Mouse (Mus musculus) stomach, embryonic 16.5 days (tissue): ENCODE results near the gene Cep85l. TPM values are rescaled to one million over a fixed set of nuclear protein-coding genes. Genes with fewer than 3 reads are reported as not detected.

Source experiments
- ATAC-seq: fragments of 200-750 bp; cut with Nextera tagmentation; 2 replicates; pipeline ENCODE4 v1.8.0; 2017; ENCODE audit warnings: moderate number of reproducible peaks, moderate TSS enrichment; ENCODE audit not compliant: insufficient read depth, low FRiP score
- H3K27ac ChIP-seq: fragments of 300-500 bp; sonication (generic); 2 replicates; pipeline ENCODE4 v1.5.1; 2014; ENCODE audit warnings: low read length
- H3K27me3 ChIP-seq: fragments of 300-500 bp; sonication (generic); 2 replicates; pipeline ENCODE4 v1.6.1; 2014; ENCODE audit warnings: low read length, control low read depth, mixed read lengths; ENCODE audit not compliant: control insufficient read depth, insufficient read depth
- H3K36me3 ChIP-seq: fragments of 300-500 bp; sonication (generic); 2 replicates; pipeline ENCODE4 v1.6.1; 2014; ENCODE audit warnings: low read length; ENCODE audit not compliant: control insufficient read depth, insufficient read depth
- H3K4me1 ChIP-seq: fragments of 300-500 bp; sonication (generic); 2 replicates; pipeline ENCODE4 v1.6.1; 2014; ENCODE audit warnings: low read length, control low read depth, mixed read lengths; ENCODE audit not compliant: control insufficient read depth, insufficient read depth
- H3K4me2 ChIP-seq: fragments of 300-500 bp; sonication (generic); 2 replicates; pipeline ENCODE4 v1.6.1; 2014; ENCODE audit warnings: low read depth, low read length, mixed read lengths
- H3K4me3 ChIP-seq: fragments of 300-500 bp; sonication (generic); replicated peaks from 2 replicates; pipeline ENCODE4 v1.5.1; 2014; ENCODE audit warnings: mild to moderate bottlenecking, low read length
- H3K9ac ChIP-seq: fragments of 300-500 bp; sonication (generic); 2 replicates; pipeline ENCODE4 v1.6.1; 2014; ENCODE audit warnings: low read length
- H3K9me3 ChIP-seq: fragments of 300-500 bp; sonication (generic); replicated peaks from 2 replicates; pipeline ENCODE4 v1.6.1; 2016; ENCODE audit warnings: low read length, control low read depth; ENCODE audit not compliant: control insufficient read depth
- WGBS: fragments of 180-500 bp; shearing (Covaris S2); extraction: QIAGEN DNeasy Blood & Tissue Kit; methylation state at CpG from one replicate; pipeline ENCODE4 v1.1.7; 2014; 5-methylcytosine and 5-hydroxymethylcytosine counted together
- polyA plus RNA-seq: library from polyadenylated mRNA; unstranded; fragments of >200 nt; fragmentation: Nextera tagmentation; extraction: Ambion mirVana; gene quantifications from 2 replicates; pipeline ENCODE4 v1.2.1, GENCODE M21; 2015

Gene Cep85l
- polyA plus RNA-seq, 1 experiment from 2014 or later: 3.1 TPM

DNA sequence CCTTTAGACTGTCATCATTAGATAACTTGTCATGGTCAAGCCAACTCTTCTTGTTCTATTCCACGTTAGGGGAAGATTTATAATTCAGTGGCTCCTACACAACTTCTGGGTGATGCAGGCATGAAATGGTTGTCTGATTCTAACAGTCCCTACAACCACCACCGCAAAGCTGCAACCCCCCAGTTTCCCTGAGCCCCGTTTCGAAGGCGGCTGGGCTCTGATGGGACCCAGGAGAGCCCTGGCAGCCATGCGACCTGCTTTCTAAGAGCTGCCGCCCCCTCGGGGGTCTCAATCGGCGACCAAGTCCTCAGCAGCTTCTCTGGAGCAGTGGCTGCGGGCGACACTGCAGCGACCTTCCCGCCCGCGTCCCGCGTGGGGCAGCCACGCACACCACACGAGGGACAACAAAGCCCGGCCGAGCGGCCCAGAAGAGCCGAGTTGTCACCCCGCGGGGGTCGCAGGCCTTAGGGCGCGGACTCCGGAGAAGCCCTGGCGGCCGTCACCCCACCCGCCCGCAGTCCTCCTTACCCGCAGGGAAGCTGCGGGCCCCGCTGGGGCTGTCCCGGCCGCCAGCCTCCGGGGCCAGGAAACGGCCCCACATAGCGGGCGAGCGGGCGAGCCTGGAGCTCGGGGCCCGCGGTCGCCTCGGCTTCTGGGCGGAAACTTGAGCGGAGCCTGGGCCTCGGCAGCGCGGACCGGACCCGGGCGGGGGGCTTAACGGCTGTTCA, 602 bp downstream of the Cep85l start:
- peak overlapping the region; percentile 91 for H3K4me3 ChIP-seq
- 2% methylated on average over 56 of the region's 59 CpGs for WGBS
- H3K4me1 ChIP-seq: peaks cover 8% of the 10 kb centered on the region
- peak overlapping the region; percentile 98 for H3K27ac ChIP-seq
- H3K36me3 ChIP-seq: 0 out of 2 replicates have a peak, but pooled peaks cover 2% of the 10 kb centered on the region
- peak; percentile 87 for ATAC-seq
- H3K9ac ChIP-seq: peak overlapping the region; percentile 92
- H3K4me2 ChIP-seq: peak overlapping the region; percentile 57
- no peaks in the 10 kb centered on the region for H3K27me3 ChIP-seq
- no peaks in the 10 kb centered on the region for H3K9me3 ChIP-seq

DNA sequence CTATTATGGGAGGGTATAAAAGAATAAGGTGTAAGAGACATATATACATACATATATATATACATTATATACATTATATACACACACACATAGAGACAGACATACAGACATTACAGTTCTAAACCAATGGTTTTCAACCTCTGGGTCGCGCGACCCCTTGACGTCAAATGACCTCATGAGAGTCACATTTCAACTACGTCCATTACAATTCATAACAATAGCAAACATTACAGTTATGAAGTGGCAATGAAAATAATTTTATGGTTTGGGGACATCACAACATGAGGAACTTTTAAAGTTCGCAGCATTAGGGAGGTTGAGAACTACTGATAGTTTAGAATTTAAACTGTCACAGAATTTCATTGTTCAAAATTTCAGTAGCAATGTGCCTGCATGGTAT, 1.5 kb downstream of the Cep85l start:
- WGBS: 66% methylated on average over 6 of the region's 6 CpGs
- H3K27me3 ChIP-seq: no peaks in the 10 kb centered on the region
- H3K9ac ChIP-seq: peak overlapping the region; percentile 92; the same call in 1 of the 2 replicates
- peak overlapping the region; percentile 91 for H3K4me3 ChIP-seq
- H3K9me3 ChIP-seq: 0 out of 2 replicates have a peak, but pooled peaks cover 3% of the 10 kb centered on the region
- H3K27ac ChIP-seq: no peak overlapping the region; the same call in 1 of the 2 replicates
- peaks cover 8% of the 10 kb centered on the region for H3K4me1 ChIP-seq
- no peak for ATAC-seq
- H3K36me3 ChIP-seq: 0 out of 2 replicates have a peak, but pooled peaks cover 2% of the 10 kb centered on the region
- peak overlapping the region; percentile 57 for H3K4me2 ChIP-seq

- H3K36me3 ChIP-seq: peaks cover 2% of the 10 kb centered on the region; the same call in 1 of the 2 replicates
- peaks cover 8% of the 10 kb centered on the region for H3K4me1 ChIP-seq
- H3K27ac ChIP-seq: no peak overlapping the region
- H3K9ac ChIP-seq: no peak overlapping the region
- no peak for ATAC-seq
- no peaks in the 10 kb centered on the region for H3K27me3 ChIP-seq
- H3K9me3 ChIP-seq: 0 out of 2 replicates have a peak, but pooled peaks cover 7% of the 10 kb centered on the region
- H3K4me2 ChIP-seq: no peak overlapping the region
- no peak overlapping the region for H3K4me3 ChIP-seq
These were observed 2.7 kb downstream of the Cep85l start for GRCm38 (mm10) chr10:53377096-53377495.

GRCm38 (mm10) chr10:53373885-53374578, 5.7 kb downstream of the Cep85l start:
- no peak for ATAC-seq
- Histone ChIP-seq H3K4me1 (peaks cover 8% of the 10 kb centered on the region), H3K4me3 (no peak overlapping the region), H3K27me3 (no peaks in the 10 kb centered on the region), H3K9me3 (peaks cover 19% of the 10 kb centered on the region), H3K27ac (no peak overlapping the region), H3K9ac (no peak overlapping the region), H3K36me3 (peaks cover 12% of the 10 kb centered on the region), H3K4me2 (no peak overlapping the region)
- WGBS: 86% methylated on average over 6 of the region's 6 CpGs

- Histone ChIP-seq H3K9me3 (peaks cover 12% of the 10 kb centered on the region), H3K27me3 (no peaks in the 10 kb centered on the region), H3K9ac (no peak overlapping the region), H3K4me1 (no peaks in the 10 kb centered on the region), H3K4me3 (no peak overlapping the region), H3K36me3 (peaks cover 10% of the 10 kb centered on the region), H3K4me2 (no peak overlapping the region), H3K27ac (no peak overlapping the region)
- no peak for ATAC-seq
- WGBS: 87% methylated on average over 2 of the region's 2 CpGs
These were observed 12.5 kb downstream of the Cep85l start for GRCm38 (mm10) chr10:53367265-53367664.

DNA sequence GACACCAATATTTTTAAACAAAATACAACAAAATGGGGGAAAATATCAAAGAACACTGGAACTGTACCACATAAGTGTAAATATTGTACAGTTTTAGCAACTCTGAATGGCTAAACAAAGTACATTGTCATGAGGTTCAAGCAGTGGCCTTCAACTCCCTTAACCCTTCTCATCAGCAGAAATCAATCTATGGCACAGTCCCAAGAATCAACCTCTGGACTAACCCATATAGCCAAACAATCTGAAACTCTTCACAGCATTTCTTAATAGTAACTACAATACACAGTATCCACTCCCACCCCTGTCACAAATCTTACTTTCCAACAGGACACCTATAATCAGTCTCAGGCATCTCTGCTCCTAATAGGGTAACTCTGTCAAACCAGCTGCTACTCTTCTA, 15.4 kb downstream of the Cep85l start:
- no peak overlapping the region for H3K4me3 ChIP-seq
- H3K4me1 ChIP-seq: no peaks in the 10 kb centered on the region
- H3K27ac ChIP-seq: no peak overlapping the region
- ATAC-seq: no peak
- no peak overlapping the region for H3K4me2 ChIP-seq
- H3K9ac ChIP-seq: no peak overlapping the region
- H3K27me3 ChIP-seq: no peaks in the 10 kb centered on the region
- H3K36me3 ChIP-seq: no peaks in the 10 kb centered on the region; the same call in 1 of the 2 replicates
- H3K9me3 ChIP-seq: no peaks in the 10 kb centered on the region

DNA sequence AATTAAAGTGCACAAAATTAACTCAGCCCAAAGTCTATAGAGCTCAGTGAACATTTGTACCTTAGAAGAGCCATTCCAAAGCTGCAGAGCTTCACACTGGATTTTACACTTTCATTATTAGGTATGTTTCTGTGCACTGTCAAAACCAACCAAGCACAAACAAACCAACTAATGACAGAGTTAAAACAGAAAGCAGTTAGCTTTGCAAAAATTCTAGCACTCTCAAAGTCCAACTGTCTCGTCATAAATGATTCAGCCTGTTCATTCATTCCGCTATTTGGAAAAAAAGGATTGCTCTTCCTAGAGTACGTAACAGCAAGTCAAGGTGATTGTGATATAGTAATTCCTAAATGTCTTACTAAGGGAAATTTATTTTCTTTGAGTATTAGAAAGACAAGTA, 20.7 kb downstream of the Cep85l start:
- Histone ChIP-seq H3K36me3 (peaks cover 3% of the 10 kb centered on the region; the same call in 1 of the 2 replicates), H3K9ac (no peak overlapping the region), H3K4me3 (no peak overlapping the region), H3K27ac (no peak overlapping the region), H3K9me3 (no peaks in the 10 kb centered on the region), H3K4me1 (no peaks in the 10 kb centered on the region), H3K4me2 (no peak overlapping the region), H3K27me3 (no peaks in the 10 kb centered on the region)
- WGBS: 73% methylated on average over 3 of the region's 3 CpGs
- no peak for ATAC-seq

DNA sequence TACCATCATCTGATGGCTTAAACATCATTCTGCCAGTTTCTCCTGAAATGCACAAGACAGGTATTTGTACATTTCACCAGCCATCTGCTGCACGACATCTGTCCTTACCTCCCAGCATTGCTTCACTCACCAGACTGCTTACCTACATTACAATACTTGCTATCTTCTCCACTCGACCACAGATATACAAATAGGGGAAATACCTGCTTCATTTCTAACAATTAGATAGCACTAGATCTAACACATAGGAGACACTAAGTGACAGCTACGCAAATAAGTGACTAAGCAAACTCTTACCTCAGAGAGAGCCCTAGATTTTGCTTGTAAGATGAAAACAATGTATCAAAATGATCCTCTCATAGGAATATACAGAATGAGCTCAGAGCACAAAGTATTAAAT, 26.1 kb downstream of the Cep85l start:
- H3K4me2 ChIP-seq: no peak overlapping the region
- ATAC-seq: no peak
- no peaks in the 10 kb centered on the region for H3K27me3 ChIP-seq
- H3K4me1 ChIP-seq: no peaks in the 10 kb centered on the region
- H3K4me3 ChIP-seq: no peak overlapping the region
- no peaks in the 10 kb centered on the region for H3K9me3 ChIP-seq
- H3K27ac ChIP-seq: no peak overlapping the region
- H3K36me3 ChIP-seq: peaks cover 3% of the 10 kb centered on the region; the same call in 1 of the 2 replicates
- H3K9ac ChIP-seq: no peak overlapping the region
- WGBS: 82% methylated on average over 3 of the region's 3 CpGs

GRCm38 (mm10) chr10:53349254-53349653, 30.5 kb downstream of the Cep85l start:
- ATAC-seq: no peak
- H3K9me3 ChIP-seq: no peaks in the 10 kb centered on the region
- WGBS: 77% methylated on average over 1 of the region's 1 CpGs
- no peak overlapping the region for H3K27ac ChIP-seq
- H3K27me3 ChIP-seq: no peaks in the 10 kb centered on the region
- no peak overlapping the region for H3K4me2 ChIP-seq
- H3K4me3 ChIP-seq: no peak overlapping the region
- no peaks in the 10 kb centered on the region for H3K36me3 ChIP-seq
- no peak overlapping the region for H3K9ac ChIP-seq
- peaks cover 2% of the 10 kb centered on the region; the same call in 1 of the 2 replicates for H3K4me1 ChIP-seq
